Mouse (Mus musculus): ENCODE results near the gene Fasn. TPM values are rescaled to one million over a fixed set of nuclear protein-coding genes. Genes with fewer than 3 reads are reported as not detected.

The Fasn gene
- 2.1 TPM for polyA plus RNA-seq (2014; fragmentation: Illumina TruSeq; extraction: RNeasy Lipid Tissue Mini Kit (QIAGEN cat#74804))

DNA sequence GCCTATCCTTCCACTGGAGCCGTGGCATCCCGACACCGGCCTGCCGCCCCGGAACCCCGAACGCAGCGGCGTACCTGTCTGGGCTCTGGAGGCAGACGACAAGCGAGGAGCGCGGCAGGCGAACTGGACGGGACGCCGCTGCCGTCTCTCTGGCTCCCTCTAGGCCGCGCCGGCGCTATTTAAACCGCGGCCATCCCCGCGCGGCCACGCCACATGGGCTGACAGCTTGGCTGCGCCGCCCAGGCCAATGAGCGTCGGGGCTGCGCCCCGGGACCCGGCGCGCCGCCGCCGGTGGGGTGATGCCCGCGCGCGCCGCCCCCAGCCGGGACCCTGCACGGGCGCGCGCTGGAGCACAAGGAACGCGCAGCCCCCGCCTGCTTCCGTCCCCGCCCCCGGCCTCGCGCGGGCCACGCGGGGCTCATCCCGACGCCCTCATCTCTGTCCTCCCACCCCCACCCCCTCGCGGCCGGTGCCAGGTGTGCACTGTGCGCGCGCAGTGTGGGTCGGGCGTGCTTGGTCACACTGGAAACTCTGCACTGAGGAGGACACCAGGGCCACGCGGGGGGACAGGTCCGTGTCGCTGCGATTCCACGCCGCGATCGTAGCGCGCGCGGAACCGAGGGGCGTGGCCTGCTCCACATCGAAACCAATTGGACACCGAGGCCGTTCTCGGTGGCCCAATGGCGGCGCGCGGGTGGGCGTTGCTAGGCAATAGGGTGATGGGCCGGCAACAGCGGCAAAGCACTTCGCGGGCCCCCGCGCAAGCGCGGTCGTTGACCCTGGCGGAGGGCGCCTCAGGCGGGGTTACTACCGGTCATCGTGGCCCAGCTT is at the start of gene Fasn:
Gene Fasn (minus strand): TSS at position 592 of the 831 bp plus-strand sequence.

GRCm38 (mm10) chr11:120795756-120796613 is 28.4 kb downstream of the Fasn start, which contains the start of gene Dus1l:
Dus1l (minus strand) TSS chr11:120796403.

GRCm38 (mm10) chr11:120784064-120784791 is 40.1 kb downstream of the Fasn start, which contains the start of the genes Rfng and Gps1:
Rfng (minus strand) TSS chr11:120784207.
Gps1 (plus strand) TSS chr11:120784272.

DNA sequence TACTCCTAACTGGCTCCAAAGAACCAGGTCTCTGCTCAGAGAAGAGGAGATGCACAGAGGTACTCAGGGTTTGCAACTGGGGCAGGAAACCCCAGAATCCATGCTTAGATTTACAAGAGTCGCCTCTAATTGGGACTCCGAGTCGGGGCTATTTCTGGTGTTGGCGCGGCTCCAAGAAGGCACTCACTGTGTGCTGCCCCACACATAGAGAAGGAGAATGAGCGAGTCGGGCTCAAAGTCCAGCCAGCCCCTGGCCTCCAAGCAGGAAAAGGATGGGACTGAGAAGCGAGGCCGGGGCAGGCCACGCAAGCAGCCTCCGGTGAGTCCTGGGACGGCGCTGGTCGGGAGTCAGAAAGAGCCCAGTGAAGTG is 61.7 kb downstream of the Fasn start, which contains the start of gene Hmga1b:
Gene Hmga1b (plus strand): TSS at position 123 of the 370 bp plus-strand sequence.

Other genes starting within 250 kb of the Fasn start
- 29.1 TPM for gene Arhgdia, start 242.9 kb downstream of the Fasn start, polyA plus RNA-seq (2014; fragmentation: Illumina TruSeq; extraction: RNeasy Lipid Tissue Mini Kit (QIAGEN cat#74804))
- 37.9 TPM for gene Alyref, start 226.2 kb downstream of the Fasn start, polyA plus RNA-seq (2014; fragmentation: Illumina TruSeq; extraction: RNeasy Lipid Tissue Mini Kit (QIAGEN cat#74804))
- gene Anapc11, start 226.1 kb downstream of the Fasn start, polyA plus RNA-seq (2014; fragmentation: Illumina TruSeq; extraction: RNeasy Lipid Tissue Mini Kit (QIAGEN cat#74804)): 5.8 TPM
- not detected for gene Npb, start 216.1 kb downstream of the Fasn start, polyA plus RNA-seq (2014; fragmentation: Illumina TruSeq; extraction: RNeasy Lipid Tissue Mini Kit (QIAGEN cat#74804))
- 3.4 TPM for gene Pcyt2, start 206.6 kb downstream of the Fasn start, polyA plus RNA-seq (2014; fragmentation: Illumina TruSeq; extraction: RNeasy Lipid Tissue Mini Kit (QIAGEN cat#74804))
- 3.2 TPM for gene Sirt7, start 199.3 kb downstream of the Fasn start, polyA plus RNA-seq (2014; fragmentation: Illumina TruSeq; extraction: RNeasy Lipid Tissue Mini Kit (QIAGEN cat#74804))
- gene Mafg, start 190.9 kb downstream of the Fasn start, polyA plus RNA-seq (2014; fragmentation: Illumina TruSeq; extraction: RNeasy Lipid Tissue Mini Kit (QIAGEN cat#74804)): 10.4 TPM
- 1.6 TPM for gene Pycr1, start 180.8 kb downstream of the Fasn start, polyA plus RNA-seq (2014; fragmentation: Illumina TruSeq; extraction: RNeasy Lipid Tissue Mini Kit (QIAGEN cat#74804))
- not detected for gene Myadml2, start 176.4 kb downstream of the Fasn start, polyA plus RNA-seq (2014; fragmentation: Illumina TruSeq; extraction: RNeasy Lipid Tissue Mini Kit (QIAGEN cat#74804))
- not detected for gene Notum, start 163.4 kb downstream of the Fasn start, polyA plus RNA-seq (2014; fragmentation: Illumina TruSeq; extraction: RNeasy Lipid Tissue Mini Kit (QIAGEN cat#74804))
- gene Aspscr1, start 151.6 kb downstream of the Fasn start, polyA plus RNA-seq (2014; fragmentation: Illumina TruSeq; extraction: RNeasy Lipid Tissue Mini Kit (QIAGEN cat#74804)): 0.77 TPM
- gene Cenpx, start 110.8 kb downstream of the Fasn start, polyA plus RNA-seq (2014; fragmentation: Illumina TruSeq; extraction: RNeasy Lipid Tissue Mini Kit (QIAGEN cat#74804)): not detected
- 0.40 TPM for gene Lrrc45, start 110.6 kb downstream of the Fasn start, polyA plus RNA-seq (2014; fragmentation: Illumina TruSeq; extraction: RNeasy Lipid Tissue Mini Kit (QIAGEN cat#74804))
- not detected for gene Rac3, start 103.1 kb downstream of the Fasn start, polyA plus RNA-seq (2014; fragmentation: Illumina TruSeq; extraction: RNeasy Lipid Tissue Mini Kit (QIAGEN cat#74804))
- not detected for gene Dcxr, start 97.3 kb downstream of the Fasn start, polyA plus RNA-seq (2014; fragmentation: Illumina TruSeq; extraction: RNeasy Lipid Tissue Mini Kit (QIAGEN cat#74804))
- not detected for gene Cbr2, start 92.4 kb downstream of the Fasn start, polyA plus RNA-seq (2014; fragmentation: Illumina TruSeq; extraction: RNeasy Lipid Tissue Mini Kit (QIAGEN cat#74804))
- not detected for gene Hmga1b, start 61.8 kb downstream of the Fasn start, polyA plus RNA-seq (2014; fragmentation: Illumina TruSeq; extraction: RNeasy Lipid Tissue Mini Kit (QIAGEN cat#74804))
- gene Rfng, start 40.3 kb downstream of the Fasn start, polyA plus RNA-seq (2014; fragmentation: Illumina TruSeq; extraction: RNeasy Lipid Tissue Mini Kit (QIAGEN cat#74804)): not detected
- 10.9 TPM for gene Gps1, start 40.3 kb downstream of the Fasn start, polyA plus RNA-seq (2014; fragmentation: Illumina TruSeq; extraction: RNeasy Lipid Tissue Mini Kit (QIAGEN cat#74804))
- gene Dus1l, start 28.1 kb downstream of the Fasn start, polyA plus RNA-seq (2014; fragmentation: Illumina TruSeq; extraction: RNeasy Lipid Tissue Mini Kit (QIAGEN cat#74804)): 3.3 TPM
- 1.1 TPM for gene Ccdc57, start 108.3 kb upstream of the Fasn start, polyA plus RNA-seq (2014; fragmentation: Illumina TruSeq; extraction: RNeasy Lipid Tissue Mini Kit (QIAGEN cat#74804))
- 0.17 TPM for gene Slc16a3, start 123.9 kb upstream of the Fasn start, polyA plus RNA-seq (2014; fragmentation: Illumina TruSeq; extraction: RNeasy Lipid Tissue Mini Kit (QIAGEN cat#74804))
- 69.4 TPM for gene Csnk1d, start 166.8 kb upstream of the Fasn start, polyA plus RNA-seq (2014; fragmentation: Illumina TruSeq; extraction: RNeasy Lipid Tissue Mini Kit (QIAGEN cat#74804))
- 1.00 TPM for gene Cd7, start 214.9 kb upstream of the Fasn start, polyA plus RNA-seq (2014; fragmentation: Illumina TruSeq; extraction: RNeasy Lipid Tissue Mini Kit (QIAGEN cat#74804))
- gene Sectm1b, start 239.0 kb upstream of the Fasn start, polyA plus RNA-seq (2014; fragmentation: Illumina TruSeq; extraction: RNeasy Lipid Tissue Mini Kit (QIAGEN cat#74804)): 7.0 TPM

Data from ovary, adult 10 weeks (tissue).